Mouse (Mus musculus): ENCODE measurements around the gene Hamp. TPM values are rescaled to one million over a fixed set of nuclear protein-coding genes. Genes with fewer than 3 reads are reported as not detected.
"Not testable (repeated sequence)": the region's sequence is repeated elsewhere in the genome, so short reads cannot be mapped to it uniquely, and the experiment has no call there.

Hamp gene
- polyA plus RNA-seq, 1 experiment: not detected

DNA sequence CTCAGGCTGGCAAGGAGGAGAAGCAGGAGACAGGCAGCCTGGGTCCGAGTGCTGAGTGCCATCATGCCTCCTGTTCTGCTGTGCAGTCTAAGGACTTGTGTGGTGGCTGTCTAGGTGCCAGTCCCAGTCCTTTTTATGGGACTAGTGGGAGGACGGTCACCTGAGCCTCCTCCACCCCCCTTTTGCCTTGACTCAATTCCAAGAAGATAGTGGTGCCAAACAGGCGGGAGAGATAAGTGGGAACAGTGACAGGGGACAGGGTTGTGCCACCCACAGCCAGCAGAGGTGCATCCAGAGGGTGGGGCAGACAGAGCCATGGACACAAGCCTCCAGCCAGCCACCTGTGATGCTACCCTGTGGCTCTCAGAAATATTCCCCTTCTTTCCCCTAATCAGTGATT lies 19.8 kb downstream of the Hamp start:
- Histone ChIP-seq H3K4me3 (ENCODE audit: low read depth, low read length) (no peak overlapping the region), H3K9ac (ENCODE audit: low read depth, poor library complexity, severe bottlenecking) (no peak overlapping the region), H3K4me1 (ENCODE audit: control insufficient read depth, insufficient read depth, low read length) (no peaks in the 10 kb centered on the region), H3K27me3 (ENCODE audit: control insufficient read depth, insufficient read depth, low read length, poor library complexity, severe bottlenecking) (no peaks in the 10 kb centered on the region), H3K27ac (ENCODE audit: insufficient read depth, low read length) (no peak overlapping the region), H3K36me3 (ENCODE audit: control insufficient read depth, insufficient read depth, low read length, poor library complexity, severe bottlenecking) (no peaks in the 10 kb centered on the region), H3K9me3 (replicated peaks; ENCODE audit: control insufficient read depth, insufficient read depth, low read length, poor library complexity, severe bottlenecking) (no peaks in the 10 kb centered on the region)
- TF ChIP-seq POLR2A (IDR thresholded peaks at IDR 0.05; ENCODE audit: insufficient read depth, low read length): no peak
- no peak for TF ChIP-seq CTCF (IDR thresholded peaks at IDR 0.05; ENCODE audit: low read depth, low read length)
- no peak for TF ChIP-seq EP300 (IDR thresholded peaks at IDR 0.05; ENCODE audit: insufficient read depth, low read depth, low read length)

DNA sequence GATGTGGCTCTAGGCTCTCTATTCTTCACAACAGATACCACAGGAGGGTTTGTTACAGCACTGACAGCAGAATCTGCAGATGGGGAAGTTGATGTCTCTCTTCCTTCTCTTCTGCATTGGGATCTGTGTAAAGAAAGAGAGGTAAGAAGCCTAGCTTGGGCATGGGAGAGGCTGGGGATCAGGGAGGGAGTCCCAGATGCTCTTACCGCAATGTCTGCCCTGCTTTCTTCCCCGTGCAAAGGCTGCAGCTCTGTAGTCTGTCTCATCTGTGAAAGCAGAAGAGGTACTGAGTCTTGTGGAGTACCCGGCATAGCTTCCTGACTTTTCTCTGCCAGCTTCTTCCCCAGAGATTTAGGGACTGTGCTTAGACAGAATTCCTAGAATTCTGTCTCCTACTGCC lies 21.3 kb downstream of the Hamp start:
- H3K9ac ChIP-seq (ENCODE audit: low read depth, poor library complexity, severe bottlenecking); H3K27ac ChIP-seq (ENCODE audit: insufficient read depth, low read length); H3K36me3 ChIP-seq (ENCODE audit: control insufficient read depth, insufficient read depth, low read length, poor library complexity, severe bottlenecking); H3K9me3 ChIP-seq (replicated peaks; ENCODE audit: control insufficient read depth, insufficient read depth, low read length, poor library complexity, severe bottlenecking); H3K4me3 ChIP-seq (ENCODE audit: low read depth, low read length); H3K4me1 ChIP-seq (ENCODE audit: control insufficient read depth, insufficient read depth, low read length); H3K27me3 ChIP-seq (ENCODE audit: control insufficient read depth, insufficient read depth, low read length, poor library complexity, severe bottlenecking): not testable (repeated sequence)

DNA sequence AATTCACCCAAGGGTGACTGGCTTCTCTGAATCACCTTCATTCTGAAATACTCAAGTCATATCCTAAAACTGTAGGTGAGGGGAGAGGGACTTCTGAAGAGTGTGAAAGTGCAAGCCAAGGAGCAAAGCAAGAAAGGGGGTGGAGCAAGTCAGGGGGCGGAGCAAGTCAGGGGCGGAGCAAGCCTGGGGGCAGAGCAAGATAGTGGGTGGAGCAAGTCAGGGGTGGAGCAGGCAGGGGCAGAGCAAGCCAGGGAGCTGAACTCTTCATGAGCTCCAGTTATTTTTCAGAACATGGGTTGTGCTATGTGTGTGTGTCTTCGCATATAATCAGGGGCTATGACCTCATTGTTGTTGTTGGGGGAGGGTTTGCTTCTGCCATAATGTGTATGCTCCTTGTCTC lies 23.6 kb downstream of the Hamp start:
- TF ChIP-seq POLR2A (IDR thresholded peaks at IDR 0.05; ENCODE audit: insufficient read depth, low read length) (no peak), EP300 (IDR thresholded peaks at IDR 0.05; ENCODE audit: insufficient read depth, low read depth, low read length) (no peak), CTCF (IDR thresholded peaks at IDR 0.05; ENCODE audit: low read depth, low read length) (no peak)
- Histone ChIP-seq H3K9me3 (replicated peaks; ENCODE audit: control insufficient read depth, insufficient read depth, low read length, poor library complexity, severe bottlenecking) (no peaks in the 10 kb centered on the region), H3K27me3 (ENCODE audit: control insufficient read depth, insufficient read depth, low read length, poor library complexity, severe bottlenecking) (no peaks in the 10 kb centered on the region), H3K36me3 (ENCODE audit: control insufficient read depth, insufficient read depth, low read length, poor library complexity, severe bottlenecking) (no peaks in the 10 kb centered on the region), H3K27ac (ENCODE audit: insufficient read depth, low read length) (no peak overlapping the region), H3K4me3 (ENCODE audit: low read depth, low read length) (no peak overlapping the region), H3K4me1 (ENCODE audit: control insufficient read depth, insufficient read depth, low read length) (peaks cover 9% of the 10 kb centered on the region), H3K9ac (ENCODE audit: low read depth, poor library complexity, severe bottlenecking) (no peak overlapping the region)

DNA sequence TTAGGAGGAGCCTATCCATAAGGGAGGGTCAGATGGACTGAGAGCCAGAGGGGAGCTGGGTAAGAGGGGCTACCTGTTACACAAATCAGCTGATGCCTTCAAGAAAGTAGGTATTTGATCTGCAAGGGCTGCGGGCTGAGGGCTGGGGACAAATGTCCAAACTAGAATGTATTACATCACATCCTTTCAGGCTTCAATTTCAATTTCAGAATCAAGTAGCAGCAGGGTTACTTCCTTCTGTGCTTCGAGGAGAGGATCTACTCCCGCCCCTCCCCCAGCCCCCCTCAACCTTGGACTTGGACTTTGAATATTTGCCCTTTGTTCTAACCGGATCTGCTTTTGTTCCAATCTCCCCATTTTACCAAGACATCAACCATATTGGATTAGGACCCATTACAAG lies 26.6 kb downstream of the Hamp start:
- Histone ChIP-seq H3K9ac (ENCODE audit: low read depth, poor library complexity, severe bottlenecking) (no peak overlapping the region), H3K4me1 (ENCODE audit: control insufficient read depth, insufficient read depth, low read length) (peaks cover 9% of the 10 kb centered on the region), H3K27me3 (ENCODE audit: control insufficient read depth, insufficient read depth, low read length, poor library complexity, severe bottlenecking) (no peaks in the 10 kb centered on the region), H3K27ac (ENCODE audit: insufficient read depth, low read length) (no peak overlapping the region), H3K36me3 (ENCODE audit: control insufficient read depth, insufficient read depth, low read length, poor library complexity, severe bottlenecking) (no peaks in the 10 kb centered on the region), H3K4me3 (ENCODE audit: low read depth, low read length) (no peak overlapping the region), H3K9me3 (replicated peaks; ENCODE audit: control insufficient read depth, insufficient read depth, low read length, poor library complexity, severe bottlenecking) (no peaks in the 10 kb centered on the region)
- TF ChIP-seq CTCF (IDR thresholded peaks at IDR 0.05; ENCODE audit: low read depth, low read length) (no peak), EP300 (IDR thresholded peaks at IDR 0.05; ENCODE audit: insufficient read depth, low read depth, low read length) (no peak), POLR2A (IDR thresholded peaks at IDR 0.05; ENCODE audit: insufficient read depth, low read length) (no peak)

DNA sequence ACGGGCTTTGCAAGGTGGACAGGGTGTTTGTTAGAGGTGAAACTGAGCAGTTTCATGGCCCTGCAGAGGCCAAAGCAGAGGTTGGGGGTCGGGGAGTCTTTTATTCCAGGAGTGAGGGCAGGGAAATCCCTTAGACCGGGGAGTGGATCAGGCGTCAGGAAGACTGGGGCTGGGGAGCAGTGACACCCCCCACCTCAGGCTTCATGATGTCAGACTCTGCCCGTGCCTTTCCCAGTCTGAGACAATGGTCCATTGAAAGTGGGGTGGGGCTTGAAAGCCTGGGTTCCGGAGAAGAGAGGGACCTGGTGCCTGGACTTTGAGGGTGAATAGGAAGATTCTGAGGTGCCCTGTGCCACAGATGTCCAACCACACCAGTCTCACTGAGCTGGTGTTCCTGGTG lies 27.1 kb downstream of the Hamp start:
- Histone ChIP-seq H3K27ac (ENCODE audit: insufficient read depth, low read length) (no peak overlapping the region), H3K4me1 (ENCODE audit: control insufficient read depth, insufficient read depth, low read length) (peaks cover 9% of the 10 kb centered on the region), H3K9ac (ENCODE audit: low read depth, poor library complexity, severe bottlenecking) (no peak overlapping the region), H3K9me3 (replicated peaks; ENCODE audit: control insufficient read depth, insufficient read depth, low read length, poor library complexity, severe bottlenecking) (no peaks in the 10 kb centered on the region), H3K4me3 (ENCODE audit: low read depth, low read length) (no peak overlapping the region), H3K27me3 (ENCODE audit: control insufficient read depth, insufficient read depth, low read length, poor library complexity, severe bottlenecking) (no peaks in the 10 kb centered on the region), H3K36me3 (ENCODE audit: control insufficient read depth, insufficient read depth, low read length, poor library complexity, severe bottlenecking) (no peaks in the 10 kb centered on the region)
- TF ChIP-seq POLR2A (IDR thresholded peaks at IDR 0.05; ENCODE audit: insufficient read depth, low read length) (no peak), CTCF (IDR thresholded peaks at IDR 0.05; ENCODE audit: low read depth, low read length) (no peak), EP300 (IDR thresholded peaks at IDR 0.05; ENCODE audit: insufficient read depth, low read depth, low read length) (no peak)

DNA sequence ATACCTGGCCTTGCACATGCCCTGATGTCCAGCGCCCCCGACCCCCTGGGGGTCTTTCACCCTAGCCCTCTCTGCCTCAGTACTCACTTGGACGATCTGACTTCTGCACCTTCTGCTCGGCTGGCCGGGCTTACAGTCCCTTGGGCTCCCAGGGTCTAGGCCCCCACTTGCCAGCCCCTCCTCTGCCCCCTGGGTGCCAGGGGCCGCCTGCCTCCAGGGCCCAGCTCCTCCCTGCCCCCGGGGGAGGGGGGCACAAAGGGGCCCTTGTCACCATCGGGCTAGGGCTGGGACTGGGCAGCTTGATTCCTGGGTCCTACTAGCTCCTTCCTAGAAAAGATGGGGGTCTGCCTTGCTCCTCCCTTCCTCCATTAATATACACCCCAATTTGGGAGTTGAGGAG lies 29.1 kb downstream of the Hamp start, which contains the start of gene Mag:
Gene Mag, minus strand, starts transcription at position 142 of the 400 bp plus-strand sequence.
- Histone ChIP-seq H3K9me3 (replicated peaks; ENCODE audit: control insufficient read depth, insufficient read depth, low read length, poor library complexity, severe bottlenecking) (no peaks in the 10 kb centered on the region), H3K36me3 (ENCODE audit: control insufficient read depth, insufficient read depth, low read length, poor library complexity, severe bottlenecking) (no peaks in the 10 kb centered on the region), H3K4me1 (ENCODE audit: control insufficient read depth, insufficient read depth, low read length) (peaks cover 9% of the 10 kb centered on the region), H3K9ac (ENCODE audit: low read depth, poor library complexity, severe bottlenecking) (no peak within 1 kb of the TSS), H3K27ac (ENCODE audit: insufficient read depth, low read length) (no peak within 1 kb of the TSS), H3K27me3 (ENCODE audit: control insufficient read depth, insufficient read depth, low read length, poor library complexity, severe bottlenecking) (no peaks in the 10 kb centered on the region), H3K4me3 (ENCODE audit: low read depth, low read length) (no peak within 1 kb of the TSS)
- TF ChIP-seq POLR2A (IDR thresholded peaks at IDR 0.05; ENCODE audit: insufficient read depth, low read length) (no peak), CTCF (IDR thresholded peaks at IDR 0.05; ENCODE audit: low read depth, low read length) (no peak), EP300 (IDR thresholded peaks at IDR 0.05; ENCODE audit: insufficient read depth, low read depth, low read length) (no peak)
